Mouse (Mus musculus) hindbrain, embryonic 16.5 days (tissue): Measurements from ENCODE around the gene Upp2. TPM values are rescaled to one million over a fixed set of nuclear protein-coding genes. Genes with fewer than 3 reads are reported as not detected.

ENCODE experiments used
- ATAC-seq: fragments of 200-750 bp; cut with Nextera tagmentation; 2 replicates; pipeline ENCODE4 v1.8.0; 2017; ENCODE audit warnings: moderate TSS enrichment, moderate library complexity
- H3K27ac ChIP-seq: fragments of 300-500 bp; sonication (generic); 2 replicates; pipeline ENCODE4 v1.5.1; 2014; ENCODE audit warnings: low read depth, mild to moderate bottlenecking, control low read depth, low read length, moderate library complexity
- H3K27me3 ChIP-seq: fragments of 300-500 bp; sonication (generic); replicated peaks from 2 replicates; pipeline ENCODE4 v1.6.1; 2014; ENCODE audit warnings: low read length; ENCODE audit not compliant: control insufficient read depth, insufficient read depth
- H3K36me3 ChIP-seq: fragments of 300-500 bp; sonication (generic); 2 replicates; pipeline ENCODE4 v1.6.1; 2014; ENCODE audit warnings: mild to moderate bottlenecking, low read length, moderate library complexity, mixed read lengths; ENCODE audit not compliant: control insufficient read depth, insufficient read depth
- H3K4me1 ChIP-seq: fragments of 300-500 bp; sonication (generic); 2 replicates; pipeline ENCODE4 v1.6.1; 2014; ENCODE audit warnings: low read depth, low read length; ENCODE audit not compliant: control insufficient read depth, insufficient read depth
- H3K4me2 ChIP-seq: fragments of 300-500 bp; sonication (generic); 2 replicates; pipeline ENCODE4 v1.6.1; 2014; ENCODE audit warnings: mild to moderate bottlenecking, low read length, control low read depth, moderate library complexity
- H3K4me3 ChIP-seq: fragments of 300-500 bp; sonication (generic); 2 replicates; pipeline ENCODE4 v1.5.1; 2014; ENCODE audit warnings: mild to moderate bottlenecking, low read length, control low read depth, moderate library complexity
- H3K9ac ChIP-seq: fragments of 300-500 bp; sonication (generic); 2 replicates; pipeline ENCODE4 v1.6.1; 2014; ENCODE audit warnings: low read depth, mild to moderate bottlenecking, control low read depth, low read length, moderate library complexity
- H3K9me3 ChIP-seq: fragments of 300-500 bp; sonication (generic); 2 replicates; pipeline ENCODE4 v1.6.1; 2014; ENCODE audit warnings: mild to moderate bottlenecking, low read length, moderate library complexity; ENCODE audit not compliant: control insufficient read depth
- WGBS: fragments of 180-500 bp; shearing (Covaris S2); extraction: QIAGEN DNeasy Blood & Tissue Kit; methylation state at CpG from one replicate; pipeline ENCODE4 v1.1.7; 2014; 5-methylcytosine and 5-hydroxymethylcytosine counted together
- polyA plus RNA-seq: library from polyadenylated mRNA; unstranded; fragments of >200 nt; fragmentation: Nextera tagmentation; extraction: Ambion mirVana; gene quantifications from 2 replicates; pipeline ENCODE4 v1.2.1, GENCODE M21; 2015

The Upp2 gene
- polyA plus RNA-seq, 1 experiment from 2014 or later: 15.1 TPM

DNA sequence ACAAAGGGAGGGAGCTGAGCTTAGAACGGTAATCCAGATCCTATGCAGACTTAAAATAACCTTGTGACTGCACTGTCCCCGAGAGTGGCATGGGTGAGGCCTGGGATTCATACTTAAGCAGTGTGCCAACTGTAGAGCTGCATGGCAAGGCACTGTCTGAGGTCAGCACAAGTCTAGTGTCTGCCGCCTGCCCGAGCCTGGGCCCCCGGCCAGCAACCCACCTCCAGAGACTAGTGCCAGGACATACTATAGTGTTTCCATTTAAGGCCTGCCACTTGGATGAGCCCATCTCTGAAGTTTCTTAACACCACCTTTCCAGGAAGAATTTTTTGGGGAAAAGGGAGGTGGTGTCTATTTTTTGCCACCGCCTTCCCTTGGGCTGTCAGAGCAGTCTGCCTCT is 1.8 kb upstream of the Upp2 start:
- 34% methylated on average over 6 of the region's 6 CpGs for WGBS
- Histone ChIP-seq H3K4me2 (peak overlapping the region; percentile 81), H3K27me3 (no peaks in the 10 kb centered on the region), H3K4me1 (peaks cover 30% of the 10 kb centered on the region), H3K9me3 (no peaks in the 10 kb centered on the region), H3K27ac (no peak overlapping the region), H3K9ac (peak overlapping the region; percentile 47; the same call in 1 of the 2 replicates), H3K36me3 (no peaks in the 10 kb centered on the region), H3K4me3 (peak overlapping the region; percentile 95)
- no peak for ATAC-seq

DNA sequence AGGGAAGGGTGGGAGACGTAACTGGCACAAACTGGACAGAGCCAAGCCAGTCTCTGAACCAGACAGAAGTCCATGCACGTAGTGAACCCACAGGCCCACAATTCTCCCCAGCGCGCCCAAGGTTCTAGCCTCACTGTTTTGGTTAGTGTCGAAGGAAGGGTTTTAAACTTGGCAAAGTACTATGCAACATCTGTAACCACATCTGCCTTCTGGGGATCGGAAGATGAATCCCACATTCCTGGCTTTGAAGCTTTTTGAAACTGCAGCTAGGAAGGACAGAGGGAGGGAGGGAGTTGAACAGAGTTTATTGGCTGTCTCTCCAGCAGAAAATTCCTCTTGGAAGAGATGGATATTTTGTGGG is 1.1 kb upstream of the Upp2 start:
- H3K27ac ChIP-seq: peak overlapping the region; percentile 98
- WGBS: 3% methylated on average over 6 of the region's 6 CpGs
- peak overlapping the region; percentile 99 for H3K9ac ChIP-seq
- H3K27me3 ChIP-seq: no peaks in the 10 kb centered on the region
- H3K36me3 ChIP-seq: no peaks in the 10 kb centered on the region
- H3K4me2 ChIP-seq: peak overlapping the region; percentile 81
- ATAC-seq: no peak
- peaks cover 30% of the 10 kb centered on the region for H3K4me1 ChIP-seq
- peak overlapping the region; percentile 95 for H3K4me3 ChIP-seq
- no peaks in the 10 kb centered on the region for H3K9me3 ChIP-seq

DNA sequence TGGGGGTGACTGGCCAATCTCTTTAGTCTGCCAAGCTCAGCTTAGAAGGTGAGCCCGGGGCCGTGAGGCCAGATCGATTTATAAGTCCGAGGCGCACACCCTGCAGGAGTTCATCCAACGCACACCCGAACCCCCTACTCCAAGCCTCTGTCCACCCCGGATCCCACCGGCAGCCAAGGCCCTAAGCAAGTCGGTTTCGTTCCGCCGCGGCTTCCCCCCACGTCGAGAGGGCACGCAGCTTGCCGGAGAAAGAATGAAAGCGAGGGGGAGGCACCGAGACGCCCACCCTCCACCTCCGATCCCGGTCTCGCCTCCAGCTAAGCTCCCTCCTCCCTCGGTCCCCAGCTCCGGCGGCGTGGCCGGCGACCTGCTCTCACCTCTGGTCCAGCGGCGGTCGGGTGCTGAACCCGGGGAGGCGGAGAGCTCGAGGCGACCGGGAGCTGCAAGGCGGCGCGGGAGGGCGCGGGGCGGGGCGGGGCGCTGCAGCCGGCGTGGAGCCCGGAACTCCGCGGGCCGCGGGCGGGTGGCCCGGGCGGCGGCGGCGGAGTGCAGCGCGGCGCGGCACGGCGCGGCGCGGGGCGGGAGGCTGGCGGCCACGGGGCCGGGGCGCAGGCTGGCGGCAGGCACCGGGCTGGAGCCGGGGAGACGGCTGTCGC is 560 bp upstream of the Upp2 start:
- Histone ChIP-seq H3K9me3 (no peaks in the 10 kb centered on the region), H3K27me3 (no peaks in the 10 kb centered on the region), H3K36me3 (no peaks in the 10 kb centered on the region), H3K4me3 (peak overlapping the region; percentile 95), H3K27ac (peak overlapping the region; percentile 98), H3K4me2 (peak overlapping the region; percentile 81), H3K9ac (peak overlapping the region; percentile 99), H3K4me1 (peaks cover 30% of the 10 kb centered on the region)
- under 1% methylated on average over 46 of the region's 78 CpGs for WGBS
- peak; percentile 67 for ATAC-seq

DNA sequence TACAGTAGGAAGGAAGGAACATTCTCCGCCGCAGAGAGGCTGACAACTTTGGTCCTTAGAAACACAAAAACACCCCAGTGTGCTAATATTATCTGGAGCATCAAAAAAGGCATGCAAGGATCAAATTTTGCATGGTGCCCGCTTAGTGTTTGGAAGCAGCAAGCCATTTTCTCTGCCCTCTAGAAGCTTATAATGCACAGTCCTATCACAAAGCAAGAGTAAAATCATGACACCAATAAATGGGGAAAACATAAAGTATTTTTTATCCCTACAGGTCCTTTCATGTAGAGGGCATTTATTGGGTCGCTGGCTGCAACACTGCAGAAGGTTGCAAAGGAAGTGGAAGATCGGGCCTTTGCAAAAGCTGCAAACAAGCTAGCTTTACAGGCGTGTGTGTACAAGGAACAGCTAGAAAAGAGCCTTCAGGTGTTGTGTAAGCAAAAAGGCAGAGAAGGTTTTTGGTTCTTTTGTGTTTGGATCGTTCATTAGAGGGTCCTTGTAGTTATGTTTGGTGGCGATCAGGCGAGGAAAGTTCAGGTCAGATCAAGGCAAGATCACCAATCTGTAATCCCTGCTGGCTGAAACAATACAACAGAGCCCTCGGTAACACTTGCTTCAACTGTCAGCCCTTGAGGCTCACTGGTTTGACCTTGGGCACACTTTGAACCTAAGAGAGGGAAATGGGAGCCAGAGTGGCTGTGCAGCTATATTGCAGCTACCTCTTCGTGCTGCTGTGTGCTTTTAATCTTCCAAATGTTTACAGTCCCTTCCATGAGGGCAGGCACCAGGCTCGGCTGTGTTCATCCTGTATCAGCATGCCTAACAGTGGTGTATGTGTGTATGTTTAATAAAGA is 995 bp downstream of the Upp2 start:
- ATAC-seq: no peak; the same call in 1 of the 2 replicates
- H3K9ac ChIP-seq: peak overlapping the region; percentile 99
- H3K36me3 ChIP-seq: no peaks in the 10 kb centered on the region
- no peaks in the 10 kb centered on the region for H3K9me3 ChIP-seq
- no peaks in the 10 kb centered on the region for H3K27me3 ChIP-seq
- H3K4me2 ChIP-seq: peak overlapping the region; percentile 75
- peaks cover 30% of the 10 kb centered on the region for H3K4me1 ChIP-seq
- H3K4me3 ChIP-seq: peak overlapping the region; percentile 95
- peak overlapping the region; percentile 98 for H3K27ac ChIP-seq
- 6% methylated on average over 12 of the region's 12 CpGs for WGBS

DNA sequence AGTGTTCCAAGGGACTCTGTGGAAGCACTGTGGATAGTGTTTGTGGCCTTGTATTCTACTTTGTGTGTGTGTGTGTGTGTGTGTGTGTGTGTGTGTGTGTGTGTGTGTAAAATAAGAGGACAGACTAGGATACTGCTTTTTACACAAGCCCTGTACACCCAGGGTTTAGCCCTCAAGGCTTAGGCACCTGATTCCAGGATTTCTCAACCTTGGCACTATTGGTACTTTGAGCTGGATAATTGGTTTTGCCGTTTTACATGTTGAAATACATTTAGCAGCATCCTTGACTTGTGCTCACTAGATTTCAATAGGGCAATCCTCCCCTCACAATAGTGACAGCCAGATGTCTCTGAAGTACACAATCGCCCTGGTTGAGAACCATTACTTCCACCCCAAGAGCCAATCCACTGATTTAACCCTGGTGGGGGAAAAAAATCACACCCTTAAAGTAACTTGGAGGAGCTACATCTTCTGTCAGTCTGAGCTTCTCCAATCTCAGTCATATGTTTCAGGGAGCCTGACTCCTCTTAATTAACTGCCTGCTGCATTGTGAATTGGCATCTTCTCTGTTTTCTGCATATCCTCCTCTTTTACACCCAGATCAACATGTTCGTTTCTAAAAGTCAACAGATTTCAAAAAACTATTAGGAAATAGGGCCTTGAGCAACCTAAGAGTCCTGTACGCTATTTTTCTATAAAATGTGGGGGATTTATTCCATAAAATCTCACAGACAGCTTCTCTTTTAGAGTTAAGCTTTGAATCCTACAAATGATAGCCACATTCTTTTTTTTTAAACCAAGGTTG is 1.9 kb downstream of the Upp2 start:
- H3K27me3 ChIP-seq: no peaks in the 10 kb centered on the region
- H3K9ac ChIP-seq: peak overlapping the region; percentile 99
- H3K4me3 ChIP-seq: peak overlapping the region; percentile 95
- no peaks in the 10 kb centered on the region for H3K36me3 ChIP-seq
- no peak for ATAC-seq
- H3K4me1 ChIP-seq: peaks cover 30% of the 10 kb centered on the region
- 60% methylated on average over 4 of the region's 4 CpGs for WGBS
- peak overlapping the region; percentile 75 for H3K4me2 ChIP-seq
- peak overlapping the region; percentile 98 for H3K27ac ChIP-seq
- H3K9me3 ChIP-seq: no peaks in the 10 kb centered on the region

DNA sequence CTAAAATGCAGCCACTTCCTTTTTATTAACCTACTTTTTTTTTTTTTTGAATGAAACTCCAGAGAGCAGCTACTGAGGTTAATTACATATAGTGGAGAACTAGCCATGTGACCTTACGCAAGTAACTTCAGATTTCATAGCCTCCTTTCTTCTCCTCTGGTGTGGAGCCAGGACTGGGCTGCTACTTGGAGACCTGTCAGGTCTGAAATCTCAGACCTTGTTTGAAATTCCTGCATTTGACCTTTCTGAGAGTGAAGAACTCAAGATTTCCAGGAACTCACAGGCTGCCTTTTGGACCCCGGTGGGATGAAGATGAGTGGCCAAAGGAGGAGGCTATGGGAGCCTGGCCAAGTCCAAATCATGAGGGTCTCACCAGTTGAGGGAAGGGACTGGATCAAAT is 7.1 kb downstream of the Upp2 start:
- Histone ChIP-seq H3K27me3 (no peaks in the 10 kb centered on the region), H3K9ac (no peak overlapping the region), H3K4me1 (no peaks in the 10 kb centered on the region; the same call in 1 of the 2 replicates), H3K27ac (no peak overlapping the region), H3K4me3 (no peak overlapping the region), H3K4me2 (no peak overlapping the region), H3K36me3 (no peaks in the 10 kb centered on the region), H3K9me3 (no peaks in the 10 kb centered on the region)
- 84% methylated on average over 2 of the region's 2 CpGs for WGBS
- no peak for ATAC-seq

DNA sequence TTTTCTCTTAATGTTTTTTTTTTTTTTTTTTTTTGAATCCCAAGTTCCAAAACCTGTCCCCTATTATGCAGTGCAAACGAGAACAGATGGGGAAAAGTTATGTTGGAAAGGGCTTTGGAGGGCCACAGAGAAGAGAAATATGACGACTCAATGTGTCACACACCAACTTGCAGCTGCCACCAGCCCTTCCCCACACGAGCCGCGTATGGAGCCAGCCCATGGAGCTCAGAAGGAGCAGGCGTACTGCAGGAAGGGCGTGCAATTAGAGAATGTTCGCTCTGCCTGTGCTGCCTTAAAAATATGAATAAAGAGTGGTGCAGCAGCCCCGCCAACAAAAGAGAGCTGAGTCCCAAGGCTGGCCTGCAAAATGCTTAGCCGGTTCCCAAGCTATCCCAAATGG is 19.2 kb downstream of the Upp2 start:
- ATAC-seq: 0 out of 2 replicates have a peak, but pooled peaks have one; percentile 35
- Histone ChIP-seq H3K4me3 (no peak overlapping the region), H3K4me1 (no peaks in the 10 kb centered on the region), H3K9ac (no peak overlapping the region; the same call in 1 of the 2 replicates), H3K27ac (no peak overlapping the region), H3K36me3 (no peaks in the 10 kb centered on the region), H3K4me2 (no peak overlapping the region), H3K27me3 (no peaks in the 10 kb centered on the region), H3K9me3 (no peaks in the 10 kb centered on the region)
- 64% methylated on average over 10 of the region's 10 CpGs for WGBS

DNA sequence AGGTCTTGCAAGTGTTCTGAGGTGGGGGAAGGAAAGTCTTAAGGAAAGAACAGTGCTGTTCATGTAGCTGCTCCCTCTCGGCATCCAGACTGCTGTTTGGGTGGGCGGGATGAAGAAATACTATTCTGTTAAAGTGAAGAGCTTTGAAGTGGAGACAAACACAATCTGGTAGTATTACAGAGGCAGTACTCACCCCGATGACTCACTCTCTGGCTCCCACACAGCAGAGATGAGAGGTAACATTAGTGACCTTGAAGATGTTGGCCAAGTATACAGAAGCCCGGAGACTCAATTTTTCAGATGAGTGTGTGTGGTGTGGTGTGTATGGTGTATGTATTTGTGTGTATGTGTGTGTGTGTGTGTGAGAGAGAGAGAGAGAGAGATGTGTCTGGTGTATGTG is 22.5 kb downstream of the Upp2 start:
- Histone ChIP-seq H3K9ac (no peak overlapping the region), H3K4me1 (no peaks in the 10 kb centered on the region), H3K36me3 (no peaks in the 10 kb centered on the region), H3K9me3 (no peaks in the 10 kb centered on the region), H3K27me3 (no peaks in the 10 kb centered on the region), H3K4me3 (no peak overlapping the region), H3K4me2 (no peak overlapping the region), H3K27ac (no peak overlapping the region)
- ATAC-seq: no peak
- 83% methylated on average over 4 of the region's 4 CpGs for WGBS

DNA sequence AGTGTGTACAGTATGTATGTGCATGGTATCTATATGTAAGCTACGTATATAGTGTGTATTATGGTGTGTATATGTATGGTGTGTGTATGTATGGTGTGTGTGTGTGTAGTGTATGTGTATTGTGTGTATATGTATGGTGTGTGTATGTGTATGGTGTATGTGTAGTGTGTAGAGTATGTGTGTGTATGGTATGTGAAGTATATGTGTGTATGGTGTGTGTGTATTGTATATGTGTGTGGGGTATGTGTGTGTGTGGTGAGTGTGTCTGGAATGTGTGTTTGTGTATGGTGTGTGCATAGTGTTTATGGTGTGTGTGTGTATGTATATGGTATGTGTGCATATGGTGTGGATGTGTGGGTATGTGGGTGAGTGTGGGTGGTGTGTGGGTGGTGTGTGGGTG is 23.0 kb downstream of the Upp2 start:
- H3K4me1 ChIP-seq: no peaks in the 10 kb centered on the region
- H3K4me3 ChIP-seq: no peak overlapping the region
- peak; percentile 45 for ATAC-seq
- no peak overlapping the region for H3K4me2 ChIP-seq
- no peaks in the 10 kb centered on the region for H3K27me3 ChIP-seq
- H3K27ac ChIP-seq: no peak overlapping the region
- no peaks in the 10 kb centered on the region for H3K9me3 ChIP-seq
- H3K9ac ChIP-seq: no peak overlapping the region
- WGBS: 95% methylated on average over 1 of the region's 1 CpGs
- H3K36me3 ChIP-seq: no peaks in the 10 kb centered on the region
